Mouse (Mus musculus): Measurements from ENCODE around the gene Trpv4.

DNA sequence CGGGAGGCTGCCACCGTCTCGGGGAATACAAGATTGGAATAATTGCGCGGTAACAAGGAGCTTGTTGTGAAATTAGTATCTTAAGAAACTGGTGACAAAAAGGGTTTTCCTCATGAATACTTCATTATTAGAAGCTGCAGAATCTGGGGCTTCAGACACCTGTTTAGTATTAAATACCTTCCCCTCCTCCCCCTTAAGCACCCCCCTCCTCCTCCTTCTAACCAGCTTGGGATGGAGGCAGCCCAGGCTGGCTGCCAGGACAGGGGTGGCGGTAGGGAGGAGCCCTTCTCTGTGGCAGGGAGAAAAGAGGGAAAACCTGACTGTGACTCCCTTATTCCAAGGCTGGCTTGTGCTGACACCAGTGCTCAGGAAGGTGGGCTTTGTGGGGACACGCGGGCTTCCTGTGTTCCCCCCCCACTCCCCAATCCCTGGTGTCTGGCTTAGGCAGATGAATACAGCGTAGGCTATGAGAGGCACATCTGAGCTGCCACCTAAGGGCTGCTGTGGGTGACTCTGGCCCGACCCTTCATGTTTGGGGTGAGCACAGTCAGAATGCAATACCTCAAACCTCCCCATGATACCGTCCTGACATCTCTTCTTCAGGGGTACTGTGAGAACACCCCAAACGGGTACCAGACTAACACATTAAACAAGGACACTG is 64.9 kb downstream of the Trpv4 start:
- TF ChIP-seq CTCF (IDR thresholded peaks at IDR 0.05; ENCODE audit: low read depth) (no peak), EP300 (IDR thresholded peaks at IDR 0.05; ENCODE audit: low read depth) (no peak)
